Mouse (Mus musculus): ENCODE measurements around the gene Tnks2.

The Tnks2 gene

GRCm38 (mm10) chr19:36938008-36938407, 104.0 kb downstream of the Tnks2 start:
- no peak for DNase-seq (ENCODE audit: low spot score)

- no peak for DNase-seq (ENCODE audit: low spot score)
Observed at GRCm38 (mm10) chr19:36940064-36940463, 106.0 kb downstream of the Tnks2 start.
